Mouse (Mus musculus) limb, embryonic 14.5 days (tissue): ENCODE measurements around the gene Olfr1474. TPM values are rescaled to one million over a fixed set of nuclear protein-coding genes. Genes with fewer than 3 reads are reported as not detected.
"Not testable (repeated sequence)": the region's sequence is repeated elsewhere in the genome, so short reads cannot be mapped to it uniquely, and the experiment has no call there.

Experiments used
- ATAC-seq: fragments of 200-750 bp; cut with Nextera tagmentation; 2 replicates; pipeline ENCODE4 v1.8.0; 2017; ENCODE audit warnings: low read depth, moderate number of reproducible peaks, moderate TSS enrichment; ENCODE audit not compliant: low FRiP score
- DNase-seq: peaks from one replicate; pipeline ENCODE4 v3.0.0-alpha.2; 2015; ENCODE audit warnings: low spot score
- H3K27ac ChIP-seq: fragments of 300-500 bp; sonication (generic); replicated peaks from 2 replicates; pipeline ENCODE4 v1.5.1; 2014; ENCODE audit warnings: low read depth, mild to moderate bottlenecking, low read length, moderate library complexity, mixed read lengths
- H3K27me3 ChIP-seq: fragments of 300-500 bp; sonication (generic); 2 replicates; pipeline ENCODE4 v1.6.1; 2014; ENCODE audit warnings: low read length, mixed read lengths; ENCODE audit not compliant: control insufficient read depth, insufficient read depth
- H3K36me3 ChIP-seq: fragments of 300-500 bp; sonication (generic); 2 replicates; pipeline ENCODE4 v1.6.1; 2014; ENCODE audit warnings: mild to moderate bottlenecking, low read length, moderate library complexity, mixed read lengths; ENCODE audit not compliant: control insufficient read depth, insufficient read depth
- H3K4me1 ChIP-seq: fragments of 300-500 bp; sonication (generic); 2 replicates; pipeline ENCODE4 v1.6.1; 2014; ENCODE audit warnings: antibody characterized with exemption, low read length, mixed read lengths; ENCODE audit not compliant: control insufficient read depth, insufficient read depth
- H3K4me2 ChIP-seq: fragments of 300-500 bp; sonication (generic); replicated peaks from 2 replicates; pipeline ENCODE4 v1.6.1; 2014; ENCODE audit warnings: low read depth, mild to moderate bottlenecking, low read length, moderate library complexity; ENCODE audit not compliant: severe bottlenecking
- H3K4me3 ChIP-seq: fragments of 300-500 bp; sonication (generic); replicated peaks from 2 replicates; pipeline ENCODE4 v1.5.1; 2014; ENCODE audit warnings: low read length
- H3K9ac ChIP-seq: fragments of 300-500 bp; sonication (generic); 2 replicates; pipeline ENCODE4 v1.6.1; 2014; ENCODE audit warnings: mild to moderate bottlenecking, low read depth, low read length, moderate library complexity; ENCODE audit not compliant: severe bottlenecking
- H3K9me3 ChIP-seq: fragments of 300-500 bp; sonication (generic); 2 replicates; pipeline ENCODE4 v1.6.1; 2016; ENCODE audit warnings: low read length; ENCODE audit not compliant: control insufficient read depth
- POLR2A ChIP-seq: fragments of 200-500 bp; IDR thresholded peaks from 2 replicates; pipeline ENCODE4 v1.8.0; 2012; ENCODE audit warnings: inconsistent platforms, mild to moderate bottlenecking, moderate library complexity, borderline replicate concordance; ENCODE audit not compliant: insufficient read depth, insufficient read length; ENCODE audit errors: extremely low read depth
- WGBS: fragments of 180-500 bp; shearing (Covaris S2); extraction: QIAGEN DNeasy Blood & Tissue Kit; methylation state at CpG from one replicate; pipeline ENCODE4 v1.1.7; 2014; 5-methylcytosine and 5-hydroxymethylcytosine counted together
- polyA plus RNA-seq, 2 experiments: library from polyadenylated mRNA; depleted of rRNA in 1 of 2; stranded (reverse) in 1 of 2; unstranded in 1 of 2; fragments of >200 nt; fragmentation: Nextera tagmentation in 1 of 2; extraction: Ambion mirVana in 1 of 2; gene quantifications; 2 replicates each; pipeline versions ENCODE4 v1.2.1 to v1.2.3; 2012 to 2014

Olfr1474 gene
- polyA plus RNA-seq (2012; rRNA removed) (not detected in 2 replicates), polyA plus RNA-seq (2014; fragmentation: Nextera tagmentation; extraction: Ambion mirVana) (not detected in 2 replicates)

GRCm38 (mm10) chr19:13469265-13469664, at the start of gene Olfr1474:
Olfr1474 (plus strand) TSS chr19:13469565.
- H3K36me3 ChIP-seq, H3K9me3 ChIP-seq, ATAC-seq, H3K27me3 ChIP-seq, H3K4me1 ChIP-seq, H3K4me3 ChIP-seq, H3K27ac ChIP-seq, H3K4me2 ChIP-seq, DNase-seq, H3K9ac ChIP-seq: not testable (repeated sequence)
- 79% methylated on average over 4 of the region's 4 CpGs for WGBS

GRCm38 (mm10) chr19:13443109-13443508, 26.3 kb upstream of the Olfr1474 start, which contains the start of gene Olfr1471:
Olfr1471 (plus strand) TSS chr19:13443409.
- not testable (repeated sequence) for H3K4me3 ChIP-seq, H3K4me1 ChIP-seq, H3K4me2 ChIP-seq, H3K27me3 ChIP-seq, H3K36me3 ChIP-seq, H3K27ac ChIP-seq, H3K9ac ChIP-seq, ATAC-seq, DNase-seq, H3K9me3 ChIP-seq
- 62% methylated on average over 2 of the region's 2 CpGs for WGBS

DNA sequence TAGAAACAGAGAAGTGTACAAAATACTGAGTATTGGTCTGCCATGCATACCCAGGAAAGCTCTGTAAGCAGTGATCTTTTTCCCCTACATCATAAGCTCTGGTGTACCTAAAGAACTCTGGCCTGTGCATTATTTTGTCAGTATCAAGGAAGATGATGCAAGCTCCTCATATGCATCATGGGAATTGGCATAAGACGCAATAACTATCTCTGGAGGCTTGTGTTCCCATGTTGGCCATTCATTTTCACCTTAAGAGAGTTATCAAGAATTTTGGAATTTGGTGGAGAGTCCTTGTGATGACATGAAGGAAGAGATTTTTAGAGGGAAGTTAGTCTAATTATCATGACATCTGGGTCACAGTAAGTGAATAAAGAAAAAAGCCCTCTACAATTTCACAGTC, 13.4 kb upstream of the Olfr1474 start, which contains the start of gene Olfr1472:
Gene Olfr1472, minus strand, starts transcription at position 101 of the 400 bp plus-strand sequence.
- Histone ChIP-seq H3K36me3 (no peaks in the 10 kb centered on the region), H3K27me3 (no peaks in the 10 kb centered on the region), H3K9ac (no peak within 1 kb of the TSS), H3K4me2 (no peak within 1 kb of the TSS), H3K4me1 (no peaks in the 10 kb centered on the region), H3K27ac (no peak within 1 kb of the TSS), H3K4me3 (no peak within 1 kb of the TSS), H3K9me3 (no peaks in the 10 kb centered on the region)
- no peak for DNase-seq
- 74% methylated on average over 1 of the region's 1 CpGs for WGBS
- no peak for ATAC-seq
- no peak for TF ChIP-seq POLR2A

GRCm38 (mm10) chr19:13480096-13480495, 10.7 kb downstream of the Olfr1474 start, which contains the start of gene Olfr1475:
Olfr1475 (minus strand) TSS chr19:13480196.
- Histone ChIP-seq H3K4me2 (no peak within 1 kb of the TSS), H3K36me3 (no peaks in the 10 kb centered on the region), H3K9ac (no peak within 1 kb of the TSS), H3K27me3 (no peaks in the 10 kb centered on the region), H3K9me3 (no peaks in the 10 kb centered on the region), H3K27ac (no peak within 1 kb of the TSS), H3K4me1 (no peaks in the 10 kb centered on the region), H3K4me3 (no peak within 1 kb of the TSS)
- no peak for ATAC-seq
- no peak for TF ChIP-seq POLR2A
- no peak for DNase-seq

GRCm38 (mm10) chr19:13500246-13500645, 30.9 kb downstream of the Olfr1474 start, which contains the start of gene Olfr1477:
Olfr1477 (plus strand) TSS chr19:13500546.
- ATAC-seq (no peak), DNase-seq (no peak)
- no peak within 1 kb of the TSS for H3K4me3 ChIP-seq
- no peak within 1 kb of the TSS for H3K4me2 ChIP-seq
- H3K27ac ChIP-seq = no peak within 1 kb of the TSS
- no peaks in the 10 kb centered on the region for H3K36me3 ChIP-seq
- no peaks in the 10 kb centered on the region for H3K27me3 ChIP-seq
- no peaks in the 10 kb centered on the region for H3K4me1 ChIP-seq
- WGBS = 75% methylated on average over 3 of the region's 3 CpGs
- H3K9me3 ChIP-seq = no peaks in the 10 kb centered on the region; the same call in 1 of the 2 replicates
- no peak within 1 kb of the TSS for H3K9ac ChIP-seq
- TF ChIP-seq POLR2A = no peak

Other genes with a start within 250 kb of the Olfr1474 start
- gene Olfr1463, start 238.2 kb upstream of the Olfr1474 start, polyA plus RNA-seq (2012; rRNA removed) = not detected in 2 replicates
- not detected in 2 replicates for gene Olfr1463, start 238.2 kb upstream of the Olfr1474 start, polyA plus RNA-seq (2014; fragmentation: Nextera tagmentation; extraction: Ambion mirVana)
- gene Olfr1465, start 154.0 kb upstream of the Olfr1474 start, polyA plus RNA-seq (2012; rRNA removed) = not detected in 2 replicates
- not detected in 2 replicates for gene Olfr1465, start 154.0 kb upstream of the Olfr1474 start, polyA plus RNA-seq (2014; fragmentation: Nextera tagmentation; extraction: Ambion mirVana)
- gene Olfr1466, start 130.7 kb upstream of the Olfr1474 start, polyA plus RNA-seq (2012; rRNA removed) = not detected in 2 replicates
- not detected in 2 replicates for gene Olfr1466, start 130.7 kb upstream of the Olfr1474 start, polyA plus RNA-seq (2014; fragmentation: Nextera tagmentation; extraction: Ambion mirVana)
- not detected in 2 replicates for gene Olfr1467, start 107.3 kb upstream of the Olfr1474 start, polyA plus RNA-seq (2012; rRNA removed)
- not detected in 2 replicates for gene Olfr1467, start 107.3 kb upstream of the Olfr1474 start, polyA plus RNA-seq (2014; fragmentation: Nextera tagmentation; extraction: Ambion mirVana)
- not detected in 2 replicates for gene Olfr1469, start 61.7 kb upstream of the Olfr1474 start, polyA plus RNA-seq (2012; rRNA removed)
- not detected in 2 replicates for gene Olfr1469, start 61.7 kb upstream of the Olfr1474 start, polyA plus RNA-seq (2014; fragmentation: Nextera tagmentation; extraction: Ambion mirVana)
- gene Olfr1471, start 26.2 kb upstream of the Olfr1474 start, polyA plus RNA-seq (2012; rRNA removed) = not detected in 2 replicates
- gene Olfr1471, start 26.2 kb upstream of the Olfr1474 start, polyA plus RNA-seq (2014; fragmentation: Nextera tagmentation; extraction: Ambion mirVana) = not detected in 2 replicates
- gene Olfr1472, start 13.5 kb upstream of the Olfr1474 start, polyA plus RNA-seq (2012; rRNA removed) = not detected in 2 replicates
- gene Olfr1472, start 13.5 kb upstream of the Olfr1474 start, polyA plus RNA-seq (2014; fragmentation: Nextera tagmentation; extraction: Ambion mirVana) = not detected in 2 replicates
- not detected in 2 replicates for gene Olfr1475, start 10.6 kb downstream of the Olfr1474 start, polyA plus RNA-seq (2012; rRNA removed)
- not detected in 2 replicates for gene Olfr1475, start 10.6 kb downstream of the Olfr1474 start, polyA plus RNA-seq (2014; fragmentation: Nextera tagmentation; extraction: Ambion mirVana)
- not detected in 2 replicates for gene Olfr1477, start 31.0 kb downstream of the Olfr1474 start, polyA plus RNA-seq (2012; rRNA removed)
- not detected in 2 replicates for gene Olfr1477, start 31.0 kb downstream of the Olfr1474 start, polyA plus RNA-seq (2014; fragmentation: Nextera tagmentation; extraction: Ambion mirVana)
- gene Olfr1480, start 58.3 kb downstream of the Olfr1474 start, polyA plus RNA-seq (2012; rRNA removed) = not detected in 2 replicates
- gene Olfr1480, start 58.3 kb downstream of the Olfr1474 start, polyA plus RNA-seq (2014; fragmentation: Nextera tagmentation; extraction: Ambion mirVana) = not detected in 2 replicates
- not detected in 2 replicates for gene Olfr1484, start 113.9 kb downstream of the Olfr1474 start, polyA plus RNA-seq (2012; rRNA removed)
- gene Olfr1484, start 113.9 kb downstream of the Olfr1474 start, polyA plus RNA-seq (2014; fragmentation: Nextera tagmentation; extraction: Ambion mirVana) = not detected in 2 replicates
- gene Olfr1487, start 147.8 kb downstream of the Olfr1474 start, polyA plus RNA-seq (2012; rRNA removed) = not detected in 2 replicates
- gene Olfr1487, start 147.8 kb downstream of the Olfr1474 start, polyA plus RNA-seq (2014; fragmentation: Nextera tagmentation; extraction: Ambion mirVana) = not detected in 2 replicates
- not detected in 2 replicates for gene Olfr1489, start 162.1 kb downstream of the Olfr1474 start, polyA plus RNA-seq (2012; rRNA removed)
- not detected in 2 replicates for gene Olfr1489, start 162.1 kb downstream of the Olfr1474 start, polyA plus RNA-seq (2014; fragmentation: Nextera tagmentation; extraction: Ambion mirVana)
- gene Olfr1490, start 181.5 kb downstream of the Olfr1474 start, polyA plus RNA-seq (2012; rRNA removed) = not detected in 2 replicates
- not detected in 2 replicates for gene Olfr1490, start 181.5 kb downstream of the Olfr1474 start, polyA plus RNA-seq (2014; fragmentation: Nextera tagmentation; extraction: Ambion mirVana)
- not detected in 2 replicates for gene Olfr1491, start 227.7 kb downstream of the Olfr1474 start, polyA plus RNA-seq (2012; rRNA removed)
- not detected in 2 replicates for gene Olfr1491, start 227.7 kb downstream of the Olfr1474 start, polyA plus RNA-seq (2014; fragmentation: Nextera tagmentation; extraction: Ambion mirVana)